Mouse (Mus musculus) liver, postnatal 0 days (tissue): ENCODE data around the gene Gnat3. TPM values are rescaled to one million over a fixed set of nuclear protein-coding genes. Genes with fewer than 3 reads are reported as not detected.

ENCODE experiments used
- ATAC-seq: fragments of 200-750 bp; cut with Nextera tagmentation; 2 replicates; pipeline ENCODE4 v1.8.0; 2017; ENCODE audit warnings: mild to moderate bottlenecking, moderate library complexity
- DNase-seq: peaks from one replicate; pipeline ENCODE4 v3.0.0-alpha.2; 2016
- H3K27ac ChIP-seq: fragments of 300-500 bp; sonication (generic); 2 replicates; pipeline ENCODE4 v1.5.1; 2014; ENCODE audit warnings: antibody characterized with exemption, moderate library complexity, mild to moderate bottlenecking, low read depth
- H3K27me3 ChIP-seq: fragments of 300-500 bp; sonication (generic); 2 replicates; pipeline ENCODE4 v1.6.1; 2014; ENCODE audit warnings: low read length, control low read depth, mixed read lengths; ENCODE audit not compliant: insufficient read depth
- H3K36me3 ChIP-seq: fragments of 300-500 bp; sonication (generic); replicated peaks from 2 replicates; pipeline ENCODE4 v1.6.1; 2014; ENCODE audit warnings: mild to moderate bottlenecking, control low read depth, low read length, moderate library complexity, mixed read lengths; ENCODE audit not compliant: insufficient read depth
- H3K4me1 ChIP-seq: fragments of 300-500 bp; sonication (generic); 2 replicates; pipeline ENCODE4 v1.6.1; 2014; ENCODE audit warnings: antibody characterized with exemption, mild to moderate bottlenecking, control low read depth; ENCODE audit not compliant: insufficient read depth
- H3K4me2 ChIP-seq: fragments of 300-500 bp; sonication (generic); 2 replicates; pipeline ENCODE4 v1.6.1; 2014; ENCODE audit warnings: low read depth, mild to moderate bottlenecking, low read length, moderate library complexity, mixed read lengths
- H3K4me3 ChIP-seq: fragments of 300-500 bp; sonication (generic); 2 replicates; pipeline ENCODE4 v1.5.1; 2014; ENCODE audit warnings: low read depth, low read length
- H3K9ac ChIP-seq: fragments of 300-500 bp; sonication (generic); replicated peaks from 2 replicates; pipeline ENCODE4 v1.6.1; 2014; ENCODE audit warnings: mild to moderate bottlenecking, moderate library complexity
- H3K9me3 ChIP-seq: fragments of 300-500 bp; sonication (generic); 2 replicates; pipeline ENCODE4 v1.6.1; 2016; ENCODE audit warnings: mild to moderate bottlenecking, control low read depth, low read length, mixed read lengths
- CTCF ChIP-seq: sonication (generic); IDR thresholded peaks from 2 replicates; pipeline ENCODE4 v1.5.1; 2016; ENCODE audit warnings: antibody characterized with exemption, low read depth
- EP300 ChIP-seq: IDR thresholded peaks from 2 replicates; pipeline ENCODE4 v1.6.1; 2016; ENCODE audit warnings: antibody characterized with exemption, low read depth, mild to moderate bottlenecking
- WGBS: fragments of 180-500 bp; shearing (Covaris S2); extraction: QIAGEN DNeasy Blood & Tissue Kit; methylation state at CpG from one replicate; pipeline ENCODE4 v1.1.7; 2014; ENCODE audit not compliant: insufficient replicate concordance; 5-methylcytosine and 5-hydroxymethylcytosine counted together
- polyA plus RNA-seq: library from polyadenylated mRNA; unstranded; fragments of >200 nt; fragmentation: Nextera tagmentation; extraction: Ambion mirVana; gene quantifications from 2 replicates; pipeline ENCODE4 v1.2.1, GENCODE M21; 2015

Gene Gnat3
- polyA plus RNA-seq, 1 experiment from 2014 or later = not detected

DNA sequence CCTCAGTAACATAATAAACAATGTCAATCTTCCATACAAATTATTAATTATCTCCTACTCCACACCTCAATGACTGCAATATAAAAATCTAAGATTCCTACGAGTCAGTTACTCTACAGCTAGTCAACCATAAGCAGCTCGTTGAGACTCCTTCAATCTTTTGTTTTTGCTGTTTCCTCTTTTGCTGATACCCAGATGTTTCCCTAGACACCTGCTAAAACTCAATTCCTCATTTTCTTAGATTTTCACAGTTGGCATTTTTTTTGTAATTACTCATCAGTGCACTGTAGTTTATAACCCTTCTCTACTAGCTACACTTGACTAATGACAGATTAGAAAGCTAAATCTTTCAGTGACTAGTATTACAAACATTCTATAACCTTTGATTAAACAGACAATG is 50.8 kb downstream of the Gnat3 start:
- Histone ChIP-seq H3K27ac (no peak overlapping the region), H3K4me3 (no peak overlapping the region), H3K4me2 (no peak overlapping the region), H3K27me3 (no peaks in the 10 kb centered on the region), H3K9ac (no peak overlapping the region), H3K9me3 (no peaks in the 10 kb centered on the region), H3K4me1 (no peaks in the 10 kb centered on the region), H3K36me3 (no peaks in the 10 kb centered on the region)
- 0 out of 2 replicates have a peak, but pooled peaks have one; percentile 17 for ATAC-seq
- TF ChIP-seq EP300 (no peak), CTCF (no peak)
- 15% methylated on average over 2 of the region's 2 CpGs for WGBS
- no peak for DNase-seq

DNA sequence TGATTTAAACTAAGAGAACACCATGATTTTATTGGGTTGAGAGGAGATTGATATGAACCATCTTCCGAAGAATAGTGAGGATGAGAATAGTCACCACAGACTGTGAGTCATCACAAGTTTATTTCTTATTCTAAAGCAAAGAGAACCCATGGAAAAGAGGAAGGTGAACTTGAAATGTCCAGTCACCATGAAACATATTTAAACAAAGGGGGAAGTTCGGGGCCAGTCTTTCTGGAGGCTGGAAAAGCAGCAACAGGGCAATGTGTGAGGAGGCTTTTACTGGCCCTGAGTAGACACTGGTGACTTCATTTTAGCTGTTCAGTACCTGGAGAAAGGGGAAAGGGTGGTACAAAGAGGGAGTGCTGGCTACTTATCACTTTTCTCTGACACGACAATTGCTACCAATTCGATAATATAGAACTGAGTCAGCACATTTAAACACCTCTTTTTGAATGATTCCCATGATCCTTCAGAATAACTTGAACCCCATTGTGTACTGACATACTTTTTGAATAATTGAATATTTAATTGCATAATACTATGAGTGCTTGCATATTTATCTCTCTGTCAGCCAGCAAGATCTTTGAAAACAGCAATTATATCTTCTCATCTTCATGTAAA is 52.0 kb downstream of the Gnat3 start:
- no peak overlapping the region for H3K27ac ChIP-seq
- no peak overlapping the region for H3K4me3 ChIP-seq
- no peaks in the 10 kb centered on the region for H3K27me3 ChIP-seq
- WGBS = 57% methylated on average over 4 of the region's 4 CpGs
- TF ChIP-seq CTCF = no peak
- TF ChIP-seq EP300 = no peak
- DNase-seq (no peak), ATAC-seq (peak; percentile 27; the same call in 1 of the 2 replicates)
- H3K36me3 ChIP-seq = no peaks in the 10 kb centered on the region
- H3K4me1 ChIP-seq = no peaks in the 10 kb centered on the region
- H3K9ac ChIP-seq = no peak overlapping the region
- H3K9me3 ChIP-seq = no peaks in the 10 kb centered on the region
- H3K4me2 ChIP-seq = no peak overlapping the region

DNA sequence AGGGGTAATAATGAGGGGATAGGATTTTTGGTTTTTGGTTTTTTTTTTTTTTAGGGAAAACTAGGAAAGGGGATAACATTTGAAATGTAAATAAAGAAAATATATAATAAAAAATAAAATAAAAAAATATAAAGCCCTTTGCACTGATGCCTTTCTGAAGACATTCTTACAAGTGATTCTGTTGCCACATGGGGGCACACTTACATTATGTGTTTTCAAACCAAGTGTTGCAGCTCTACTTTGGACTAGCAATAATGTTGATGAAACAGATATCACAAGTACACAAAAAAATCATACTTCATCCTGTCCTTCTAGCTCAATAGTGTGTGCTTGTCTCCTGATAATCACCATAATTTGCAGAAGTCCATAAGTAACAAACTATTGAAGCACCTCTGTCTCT is 61.0 kb downstream of the Gnat3 start:
- ATAC-seq (no peak), DNase-seq (no peak)
- no peak overlapping the region for H3K9ac ChIP-seq
- H3K27me3 ChIP-seq = no peaks in the 10 kb centered on the region
- no peak overlapping the region for H3K4me3 ChIP-seq
- TF ChIP-seq EP300 = no peak
- TF ChIP-seq CTCF = peak; percentile 31
- no peaks in the 10 kb centered on the region for H3K4me1 ChIP-seq
- no peak overlapping the region for H3K27ac ChIP-seq
- H3K9me3 ChIP-seq = no peaks in the 10 kb centered on the region
- H3K4me2 ChIP-seq = no peak overlapping the region
- no peaks in the 10 kb centered on the region for H3K36me3 ChIP-seq

DNA sequence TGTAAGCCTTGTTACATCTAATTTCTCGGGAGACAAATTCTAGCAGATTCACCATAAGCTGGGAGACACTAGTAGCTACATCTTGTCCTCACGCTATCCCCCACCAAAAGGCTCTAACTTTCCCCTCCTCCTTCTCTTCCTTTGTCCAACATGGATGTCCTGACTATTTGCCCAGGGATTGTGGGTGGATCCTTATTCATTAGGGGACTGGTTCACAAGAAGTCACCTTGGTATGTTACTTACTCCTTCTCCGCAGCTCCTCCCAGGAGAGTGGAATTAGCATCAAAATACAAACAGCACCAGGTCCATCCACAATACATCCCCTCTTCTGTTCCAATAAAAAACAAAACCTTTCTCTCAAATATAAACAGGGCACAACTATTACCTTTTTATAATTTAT is 65.2 kb downstream of the Gnat3 start:
- Histone ChIP-seq H3K4me2 (no peak overlapping the region), H3K4me1 (no peaks in the 10 kb centered on the region), H3K36me3 (no peaks in the 10 kb centered on the region), H3K27me3 (no peaks in the 10 kb centered on the region), H3K9me3 (no peaks in the 10 kb centered on the region), H3K27ac (no peak overlapping the region), H3K4me3 (no peak overlapping the region), H3K9ac (no peak overlapping the region)
- no peak for DNase-seq
- ATAC-seq = no peak
- WGBS = 81% methylated on average over 3 of the region's 3 CpGs
- TF ChIP-seq CTCF (no peak), EP300 (no peak)

DNA sequence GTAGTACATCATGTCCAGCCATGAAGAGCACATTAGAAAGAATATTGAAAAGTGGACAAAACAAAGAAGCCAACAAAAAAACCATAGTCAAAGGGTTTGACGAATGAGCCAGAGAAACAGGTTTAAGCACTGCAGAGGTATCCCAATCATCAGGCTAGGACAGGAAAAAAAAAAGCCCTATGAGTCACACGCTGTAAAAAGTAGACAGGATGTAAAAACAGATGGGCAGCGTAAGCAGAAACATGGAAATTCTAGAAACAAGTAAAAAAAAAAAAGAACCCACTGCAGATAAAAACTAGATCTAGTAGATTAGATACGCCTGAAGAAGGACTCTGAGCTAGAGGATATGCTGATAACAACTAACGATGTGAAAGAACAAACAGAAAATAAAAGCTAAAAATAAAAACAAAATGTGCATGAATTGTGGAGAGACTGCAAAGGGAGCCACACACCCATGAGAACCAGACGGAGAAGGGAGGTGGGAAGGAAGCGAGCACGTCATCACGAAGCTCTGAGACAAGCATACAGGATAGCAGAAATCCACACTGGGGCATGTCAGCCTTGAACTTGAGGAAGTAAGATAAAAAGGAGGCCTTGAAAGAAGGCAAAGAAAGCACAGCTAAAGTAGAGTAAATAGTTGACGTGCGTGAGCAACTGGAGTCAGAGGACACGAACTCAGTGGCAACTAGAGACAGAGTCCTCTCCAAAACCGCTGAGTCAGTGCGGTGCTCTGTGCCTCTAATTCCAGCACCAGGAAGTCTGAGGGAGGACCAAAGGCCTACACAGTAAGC is 73.7 kb downstream of the Gnat3 start:
- Histone ChIP-seq H3K9ac (no peak overlapping the region), H3K27ac (peak overlapping the region; percentile 13; the same call in 1 of the 2 replicates), H3K36me3 (no peaks in the 10 kb centered on the region), H3K4me3 (no peak overlapping the region), H3K27me3 (no peaks in the 10 kb centered on the region), H3K9me3 (no peaks in the 10 kb centered on the region), H3K4me2 (no peak overlapping the region), H3K4me1 (no peaks in the 10 kb centered on the region)
- TF ChIP-seq CTCF (no peak), EP300 (no peak)
- DNase-seq (no peak), ATAC-seq (peak; percentile 57)
- 44% methylated on average over 14 of the region's 14 CpGs for WGBS

DNA sequence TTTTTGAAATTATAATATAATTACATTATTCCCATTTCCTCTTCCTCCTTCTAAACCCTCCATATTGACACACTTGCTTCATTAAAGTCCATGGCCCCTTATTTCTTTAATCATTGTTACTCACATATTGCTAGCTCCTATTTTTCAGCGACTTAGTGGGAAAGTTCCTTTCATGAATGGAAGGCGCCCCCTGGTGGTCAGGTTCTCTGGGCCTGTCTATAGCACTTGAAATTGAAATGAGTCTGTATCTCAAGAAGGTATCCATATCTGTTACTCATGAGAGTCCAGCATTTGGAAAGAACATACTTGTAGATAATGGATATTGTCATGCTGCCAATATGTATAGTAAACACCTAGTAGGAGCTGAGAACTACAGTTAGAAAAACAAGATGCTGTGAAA is 80.7 kb downstream of the Gnat3 start:
- 3% methylated on average over 2 of the region's 2 CpGs for whole genome bisulfite sequencing
- H3K27me3 ChIP-seq = no peaks in the 10 kb centered on the region
- TF ChIP-seq CTCF (peak; percentile 90), EP300 (no peak)
- no peak for ATAC-seq
- H3K27ac ChIP-seq = no peak overlapping the region
- no peaks in the 10 kb centered on the region for H3K36me3 ChIP-seq
- H3K9me3 ChIP-seq = no peaks in the 10 kb centered on the region
- no peak overlapping the region for H3K9ac ChIP-seq
- DNase-seq = peak; percentile 84
- H3K4me2 ChIP-seq = no peak overlapping the region
- no peak overlapping the region for H3K4me3 ChIP-seq
- H3K4me1 ChIP-seq = no peaks in the 10 kb centered on the region
